In the genomic region with DNA sequence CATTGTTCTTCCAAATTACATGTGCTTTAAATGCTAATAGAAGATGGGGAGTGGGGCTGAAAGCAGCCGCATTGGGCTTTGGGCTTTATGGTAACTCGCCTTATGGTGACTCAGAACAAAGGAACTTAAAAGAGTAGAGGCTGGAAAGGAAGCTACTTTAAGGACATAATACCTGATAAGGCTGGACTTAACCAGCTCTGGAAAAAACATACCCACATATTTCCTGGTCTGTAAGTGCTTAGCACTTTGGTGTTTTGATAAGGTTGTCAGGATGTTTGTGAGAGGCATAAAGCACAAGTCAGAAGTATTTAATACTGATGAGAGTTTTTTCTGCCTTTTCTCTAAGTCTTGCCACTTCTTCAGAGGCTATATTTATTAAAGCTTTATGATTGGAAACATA, we compare ENCODE assay signal across 16 mouse cellular contexts.
DNase-seq lines count a peak whose midpoint lies in the region; ATAC-seq and TF ChIP-seq lines count a peak whose summit lies in the region.
"Had no signal": no experiment of that assay in that cellular context is flagged by ENCODE, and none has a peak within 500 bp of the region (broad histone marks: within the 10 kb centered on the region; RNA-seq: fewer than 3 reads in every experiment).

No protein-coding gene starts in this region.

- H3K4me1 ChIP-seq in heart, postnatal 0 days (ENCODE audit: control insufficient read depth, insufficient read depth): peaks cover 41% of the 10 kb centered on the region
- peaks cover 19% of the 10 kb centered on the region for H3K4me1 ChIP-seq in lung, adult 2 months (ENCODE audit: control insufficient read depth, insufficient read depth, low read length)
- no peaks in the 10 kb centered on the region for H3K4me1 ChIP-seq in forebrain, postnatal 0 days (ENCODE audit: insufficient read depth)
- H3K4me1 ChIP-seq: hindbrain, embryonic 13.5 days; limb, embryonic 13.5 days; midbrain, embryonic 12.5 days had no signal

- WGBS in heart, postnatal 0 days: 28% methylated on average over 2 of the region's 2 CpGs
- 47% methylated on average over 2 of the region's 2 CpGs for WGBS in lung, adult 2 months
- WGBS in forebrain, postnatal 0 days: 88% methylated on average over 2 of the region's 2 CpGs

- TF ChIP-seq CTCF in heart, postnatal 0 days (IDR thresholded peaks at IDR 0.05; ENCODE audit: low read depth): no peak
- TF ChIP-seq CTCF in lung, adult 2 months (IDR thresholded peaks at IDR 0.05; ENCODE audit: insufficient read depth, low read length): no peak
- no peak for TF ChIP-seq CTCF in forebrain, postnatal 0 days (IDR thresholded peaks at IDR 0.05; ENCODE audit: low read depth)

- TF ChIP-seq EP300 in heart, postnatal 0 days (IDR thresholded peaks at IDR 0.05; ENCODE audit: low read depth): no peak

- ATAC-seq in heart, postnatal 0 days (ENCODE audit: insufficient read depth, low read depth): peak; percentile 52; the same call in 1 of the 2 replicates
- ATAC-seq in common myeloid progenitor, adult 5-6 weeks (replicated peaks; ENCODE audit: low read depth, poor library complexity, severe bottlenecking): 0 out of 2 replicates have a peak, but pooled peaks have one; percentile 13
- ATAC-seq in forebrain, postnatal 0 days: no peak
- ATAC-seq: forebrain, embryonic 14.5 days had no signal

- peaks cover 22% of the 10 kb centered on the region for H3K36me3 ChIP-seq in heart, postnatal 0 days (replicated peaks; ENCODE audit: control insufficient read depth, insufficient read depth, low read length)
- H3K36me3 ChIP-seq in forebrain, postnatal 0 days (ENCODE audit: insufficient read depth): no peaks in the 10 kb centered on the region

- H3K9me3 ChIP-seq in heart, postnatal 0 days (replicated peaks; ENCODE audit: control insufficient read depth, low read length): no peaks in the 10 kb centered on the region
- no peaks in the 10 kb centered on the region for H3K9me3 ChIP-seq in forebrain, postnatal 0 days (ENCODE audit: low read length)
- H3K9me3 ChIP-seq: hindbrain, embryonic 13.5 days; kidney, embryonic 15.5 days; limb, embryonic 13.5 days; midbrain, embryonic 12.5 days had no signal

- no peak overlapping the region for H3K4me3 ChIP-seq in heart, postnatal 0 days (ENCODE audit: low read depth, low read length)
- no peak overlapping the region for H3K4me3 ChIP-seq in lung, adult 2 months (replicated peaks; ENCODE audit: extremely low read depth, low read depth, low read length)
- H3K4me3 ChIP-seq in forebrain, postnatal 0 days (ENCODE audit: low read depth, low read length): no peak overlapping the region
- H3K4me3 ChIP-seq: erythroblast, embryonic 14.5 days; hindbrain, embryonic 13.5 days; kidney, embryonic 15.5 days; limb, embryonic 13.5 days; midbrain, embryonic 12.5 days had no signal

- TF ChIP-seq POLR2A in lung, adult 2 months (IDR thresholded peaks at IDR 0.05; ENCODE audit: borderline replicate concordance, extremely low read depth, low read depth, low read length): no peak

- no peak overlapping the region for H3K9ac ChIP-seq in heart, postnatal 0 days (replicated peaks; ENCODE audit: low read depth, low read length)
- H3K9ac ChIP-seq in forebrain, postnatal 0 days: no peak overlapping the region
- H3K9ac ChIP-seq: hindbrain, embryonic 13.5 days; kidney, embryonic 15.5 days; limb, embryonic 13.5 days; midbrain, embryonic 12.5 days had no signal

- peak overlapping the region; percentile 31; the same call in 1 of the 2 replicates for H3K27ac ChIP-seq in heart, postnatal 0 days (ENCODE audit: low read depth)
- no peak overlapping the region for H3K27ac ChIP-seq in forebrain, postnatal 0 days (ENCODE audit: low read depth, low read length)
- H3K27ac ChIP-seq: hindbrain, embryonic 13.5 days; kidney, embryonic 15.5 days; limb, embryonic 13.5 days; midbrain, embryonic 12.5 days had no signal

- H3K4me2 ChIP-seq in heart, postnatal 0 days (ENCODE audit: low read depth, low read length): no peak overlapping the region
- no peak overlapping the region for H3K4me2 ChIP-seq in forebrain, postnatal 0 days (ENCODE audit: low read depth)
- H3K4me2 ChIP-seq: hindbrain, embryonic 13.5 days; kidney, embryonic 15.5 days; limb, embryonic 13.5 days; midbrain, embryonic 12.5 days had no signal

- peak; percentile 65 for DNase-seq in heart, postnatal 0 days (ENCODE audit: low spot score)
- no peak for DNase-seq in heart, adult 8-10 months (ENCODE audit: low spot score)
- peak; percentile 51 for DNase-seq in lung, postnatal 25 days (ENCODE audit: low spot score)
- no peak for DNase-seq in lung, adult 2 months
- no peak for DNase-seq in forebrain, postnatal 0 days
- no peak for DNase-seq in cerebellum, postnatal 25 days
- DNase-seq: adrenal gland, postnatal 14 days; cerebellum, adult 11-12 months; gastrocnemius, postnatal 36 days had no signal

- H3K27me3 ChIP-seq in heart, postnatal 0 days (ENCODE audit: control insufficient read depth, insufficient read depth, low read length): no peaks in the 10 kb centered on the region
- H3K27me3 ChIP-seq in forebrain, postnatal 0 days (ENCODE audit: insufficient read depth, low read length): no peaks in the 10 kb centered on the region
- H3K27me3 ChIP-seq: hindbrain, embryonic 13.5 days; kidney, embryonic 15.5 days; limb, embryonic 13.5 days; midbrain, embryonic 12.5 days had no signal

Comparison
In these comparisons a context has a peak if more than half of its experiments do, and no peak if none do; other contexts are left out.
1. DNase-seq: peak in heart, postnatal 0 days (single experiment) and lung, postnatal 25 days (single experiment); none in heart, adult 8-10 months (single experiment), lung, adult 2 months (single experiment), forebrain, postnatal 0 days (single experiment) and cerebellum, postnatal 25 days (0 of 2).